Mouse (Mus musculus): Measurements from ENCODE around the gene Ipo8.

Gene Ipo8

GRCm38 (mm10) chr6:148756535-148756934 lies 74.7 kb downstream of the Ipo8 start:
- DNase-seq (ENCODE audit: low spot score) = no peak

- DNase-seq (ENCODE audit: low spot score) = no peak
Observed at GRCm38 (mm10) chr6:148751400-148751799, 79.9 kb downstream of the Ipo8 start.

- no peak for DNase-seq (ENCODE audit: low spot score)
Observed at GRCm38 (mm10) chr6:148750183-148750582, 81.1 kb downstream of the Ipo8 start.

GRCm38 (mm10) chr6:148740521-148741226 lies 90.6 kb downstream of the Ipo8 start:
- DNase-seq (ENCODE audit: low spot score) = no peak

GRCm38 (mm10) chr6:148736390-148736789 lies 94.9 kb downstream of the Ipo8 start:
- DNase-seq (ENCODE audit: low spot score) = no peak

GRCm38 (mm10) chr6:148734012-148734411 lies 97.3 kb downstream of the Ipo8 start:
- DNase-seq (ENCODE audit: low spot score) = no peak

GRCm38 (mm10) chr6:148732920-148733319 lies 98.3 kb downstream of the Ipo8 start:
- no peak for DNase-seq (ENCODE audit: low spot score)

GRCm38 (mm10) chr6:148728571-148728970 lies 102.7 kb downstream of the Ipo8 start:
- no peak for DNase-seq (ENCODE audit: low spot score)

- no peak for DNase-seq (ENCODE audit: low spot score)
Observed at GRCm38 (mm10) chr6:148727871-148728524, 103.3 kb downstream of the Ipo8 start.

- DNase-seq (ENCODE audit: low spot score) = no peak
Observed at GRCm38 (mm10) chr6:148724453-148724852, 106.8 kb downstream of the Ipo8 start.
